Mouse (Mus musculus) midbrain, embryonic 16.5 days (tissue): ENCODE measurements at regions not wholly inside any gene's neighbourhood (a gene's known extent, or its start where the extent isn't known, plus 50 kb on each side); places are given as distances from the start of the nearest gene placed in this dataset.

Source experiments
- ATAC-seq: fragments of 200-750 bp; cut with Nextera tagmentation; 2 replicates; pipeline ENCODE4 v1.8.0; 2017; ENCODE audit warnings: moderate TSS enrichment
- H3K27ac ChIP-seq: fragments of 300-500 bp; sonication (generic); 2 replicates; pipeline ENCODE4 v1.5.1; 2014; ENCODE audit warnings: mild to moderate bottlenecking, low read length, mixed read lengths
- H3K27me3 ChIP-seq: fragments of 300-500 bp; sonication (generic); 2 replicates; pipeline ENCODE4 v1.6.1; 2014; ENCODE audit warnings: low read depth, low read length, mixed read lengths; ENCODE audit not compliant: control insufficient read depth, insufficient read depth
- H3K36me3 ChIP-seq: fragments of 300-500 bp; sonication (generic); 2 replicates; pipeline ENCODE4 v1.6.1; 2014; ENCODE audit warnings: mild to moderate bottlenecking, low read length, moderate library complexity, mixed read lengths; ENCODE audit not compliant: control insufficient read depth, insufficient read depth
- H3K4me1 ChIP-seq: fragments of 300-500 bp; sonication (generic); 2 replicates; pipeline ENCODE4 v1.6.1; 2014; ENCODE audit warnings: mild to moderate bottlenecking, low read length, mixed read lengths; ENCODE audit not compliant: control insufficient read depth, insufficient read depth
- H3K4me2 ChIP-seq: fragments of 300-500 bp; sonication (generic); 2 replicates; pipeline ENCODE4 v1.6.1; 2014; ENCODE audit warnings: mild to moderate bottlenecking, low read length, mixed read lengths
- H3K4me3 ChIP-seq: fragments of 300-500 bp; sonication (generic); 2 replicates; pipeline ENCODE4 v1.5.1; 2014; ENCODE audit warnings: low read depth, mild to moderate bottlenecking, low read length, moderate library complexity, mixed read lengths
- H3K9ac ChIP-seq: fragments of 300-500 bp; sonication (generic); 2 replicates; pipeline ENCODE4 v1.6.1; 2014; ENCODE audit warnings: low read depth, low read length, mixed read lengths
- H3K9me3 ChIP-seq: fragments of 300-500 bp; sonication (generic); replicated peaks from 2 replicates; pipeline ENCODE4 v1.6.1; 2014; ENCODE audit warnings: mild to moderate bottlenecking, low read length, mixed read lengths; ENCODE audit not compliant: control insufficient read depth, poor library complexity, severe bottlenecking
- WGBS: fragments of 180-500 bp; shearing (Covaris S2); extraction: QIAGEN DNeasy Blood & Tissue Kit; methylation state at CpG from one replicate; pipeline ENCODE4 v1.1.7; 2014; 5-methylcytosine and 5-hydroxymethylcytosine counted together

DNA sequence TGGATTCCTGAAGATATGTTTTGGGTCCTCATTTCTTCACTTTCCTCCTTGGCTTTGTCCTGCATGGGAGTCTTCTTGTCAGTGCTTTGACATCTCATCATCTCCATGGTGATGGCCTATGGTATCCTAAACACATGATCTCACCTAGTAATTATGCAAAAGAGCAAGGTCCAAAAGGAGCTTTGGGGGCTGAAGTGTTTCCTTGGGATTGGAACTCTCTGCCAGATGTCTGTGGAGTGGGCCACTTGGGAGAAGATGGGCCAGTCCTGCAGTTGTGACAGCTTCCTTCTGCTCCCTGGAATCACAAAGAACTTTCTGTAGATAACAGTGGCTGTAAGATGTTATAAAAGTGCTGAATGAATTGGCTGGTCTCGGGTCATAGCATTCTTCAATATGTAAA, 182.4 kb downstream of the Ttc32 start:
- 89% methylated on average over 1 of the region's 1 CpGs for WGBS
- H3K27ac ChIP-seq = no peak overlapping the region
- no peaks in the 10 kb centered on the region for H3K36me3 ChIP-seq
- no peak overlapping the region for H3K9ac ChIP-seq
- no peak overlapping the region for H3K4me3 ChIP-seq
- H3K4me2 ChIP-seq = no peak overlapping the region
- no peaks in the 10 kb centered on the region for H3K4me1 ChIP-seq
- no peaks in the 10 kb centered on the region for H3K9me3 ChIP-seq
- ATAC-seq = no peak
- no peaks in the 10 kb centered on the region for H3K27me3 ChIP-seq

DNA sequence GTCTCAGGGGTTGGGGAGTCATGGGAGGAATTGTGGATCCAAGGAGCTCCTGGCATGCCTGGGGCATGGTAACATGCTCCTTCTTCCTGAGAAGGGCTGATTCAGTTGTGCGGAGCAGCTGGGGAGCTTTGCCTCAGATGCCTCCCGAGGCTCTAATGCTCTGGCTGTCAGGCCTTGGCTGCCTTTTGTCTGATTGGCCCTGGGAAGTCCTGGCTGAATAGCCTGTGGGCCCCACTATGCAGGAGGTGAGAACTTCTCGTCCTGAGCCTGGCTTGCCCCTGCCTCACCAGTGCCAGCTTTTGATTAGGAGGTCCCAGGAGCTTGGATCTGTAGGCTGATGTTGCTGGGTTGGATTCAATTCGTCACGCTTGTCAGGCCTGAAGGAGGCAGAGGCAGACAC, 195.2 kb downstream of the Ttc32 start:
- Histone ChIP-seq H3K27ac (no peak overlapping the region), H3K4me3 (no peak overlapping the region), H3K27me3 (no peaks in the 10 kb centered on the region), H3K4me2 (no peak overlapping the region), H3K9me3 (no peaks in the 10 kb centered on the region), H3K9ac (no peak overlapping the region), H3K4me1 (no peaks in the 10 kb centered on the region), H3K36me3 (no peaks in the 10 kb centered on the region)
- 47% methylated on average over 5 of the region's 5 CpGs for WGBS
- ATAC-seq = no peak

DNA sequence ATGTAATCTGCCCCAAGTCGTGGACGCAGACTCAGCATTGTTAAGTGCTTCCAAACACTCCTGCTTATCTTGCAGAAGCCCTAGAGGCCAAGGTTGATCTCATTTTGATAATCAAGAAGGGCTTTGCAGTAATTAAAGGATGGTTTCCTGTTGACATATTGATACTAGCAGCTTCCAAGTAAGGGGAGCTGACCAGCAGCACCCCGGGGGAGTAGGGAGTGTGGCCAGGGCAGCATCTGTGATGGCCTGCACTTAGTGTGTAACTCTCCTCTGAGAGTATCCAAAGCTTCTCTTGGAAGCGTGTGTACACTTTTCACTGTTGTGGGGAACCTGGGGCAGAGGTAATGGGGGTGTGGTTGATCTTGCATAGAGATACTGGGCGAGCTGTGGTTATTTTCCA, 198.1 kb downstream of the Ttc32 start:
- no peak overlapping the region for H3K9ac ChIP-seq
- H3K4me2 ChIP-seq = no peak overlapping the region
- H3K27ac ChIP-seq = no peak overlapping the region
- H3K9me3 ChIP-seq = no peaks in the 10 kb centered on the region
- H3K27me3 ChIP-seq = no peaks in the 10 kb centered on the region
- no peaks in the 10 kb centered on the region for H3K4me1 ChIP-seq
- ATAC-seq = no peak
- no peaks in the 10 kb centered on the region for H3K36me3 ChIP-seq
- H3K4me3 ChIP-seq = no peak overlapping the region
- WGBS = 84% methylated on average over 5 of the region's 5 CpGs

- Histone ChIP-seq H3K4me2 (no peak overlapping the region), H3K9ac (no peak overlapping the region), H3K4me3 (no peak overlapping the region), H3K27ac (no peak overlapping the region), H3K36me3 (no peaks in the 10 kb centered on the region), H3K27me3 (no peaks in the 10 kb centered on the region), H3K9me3 (no peaks in the 10 kb centered on the region), H3K4me1 (no peaks in the 10 kb centered on the region)
- ATAC-seq = no peak
- WGBS = 77% methylated on average over 2 of the region's 2 CpGs
Observed at GRCm38 (mm10) chr12:9228486-9228885, 198.7 kb downstream of the Ttc32 start.

- H3K4me1 ChIP-seq = no peaks in the 10 kb centered on the region
- no peak overlapping the region for H3K9ac ChIP-seq
- H3K36me3 ChIP-seq = no peaks in the 10 kb centered on the region
- H3K27ac ChIP-seq = no peak overlapping the region
- no peaks in the 10 kb centered on the region for H3K27me3 ChIP-seq
- no peak for ATAC-seq
- H3K4me3 ChIP-seq = no peak overlapping the region
- no peaks in the 10 kb centered on the region for H3K9me3 ChIP-seq
- 83% methylated on average over 4 of the region's 4 CpGs for WGBS
- no peak overlapping the region for H3K4me2 ChIP-seq
Observed at GRCm38 (mm10) chr12:9229981-9230380, 200.2 kb downstream of the Ttc32 start.

DNA sequence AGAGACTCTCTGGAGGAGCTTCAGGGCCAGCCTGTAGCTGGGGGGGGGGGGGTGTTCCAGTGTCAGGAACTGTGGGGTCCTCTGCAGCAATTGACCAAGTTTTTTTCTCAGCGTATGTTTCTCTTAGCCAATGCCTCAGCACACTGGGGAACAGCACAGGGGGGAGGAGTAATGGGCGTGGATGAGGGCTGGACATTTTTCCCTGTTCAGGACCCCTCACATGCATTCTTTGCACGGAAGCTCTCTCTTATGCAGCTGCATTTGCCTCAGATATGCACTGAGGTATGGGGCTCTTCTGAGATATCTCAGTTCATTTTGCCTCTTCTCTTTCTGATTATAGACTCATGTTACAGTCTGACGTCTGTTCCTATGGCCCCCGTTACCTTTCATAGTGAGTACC, 200.8 kb downstream of the Ttc32 start:
- H3K4me1 ChIP-seq = no peaks in the 10 kb centered on the region
- H3K36me3 ChIP-seq = no peaks in the 10 kb centered on the region
- H3K27me3 ChIP-seq = no peaks in the 10 kb centered on the region
- no peaks in the 10 kb centered on the region for H3K9me3 ChIP-seq
- ATAC-seq = no peak
- 82% methylated on average over 5 of the region's 5 CpGs for WGBS
- H3K4me2 ChIP-seq = no peak overlapping the region
- H3K4me3 ChIP-seq = no peak overlapping the region
- H3K27ac ChIP-seq = no peak overlapping the region
- no peak overlapping the region for H3K9ac ChIP-seq

DNA sequence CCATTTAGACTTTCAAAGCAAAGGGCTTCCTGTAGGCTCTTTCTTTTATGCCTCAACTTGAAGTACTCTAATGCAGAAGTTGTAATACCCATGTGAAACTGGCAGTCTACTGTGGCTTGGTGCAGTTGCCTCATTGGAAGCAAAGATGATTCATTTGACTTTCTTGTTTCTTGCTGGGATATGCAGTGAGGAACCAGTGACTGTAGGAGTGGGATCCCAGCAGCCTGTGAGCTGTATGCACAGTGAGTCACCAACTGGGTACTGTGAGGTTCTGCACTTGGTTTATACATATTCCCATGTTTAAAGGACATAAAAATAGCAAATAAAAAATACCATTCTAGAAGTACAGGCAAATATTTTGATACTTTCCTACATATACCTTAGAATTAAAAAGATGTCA, 202.6 kb downstream of the Ttc32 start:
- no peaks in the 10 kb centered on the region for H3K9me3 ChIP-seq
- no peak for ATAC-seq
- no peak overlapping the region for H3K4me2 ChIP-seq
- no peak overlapping the region for H3K4me3 ChIP-seq
- H3K36me3 ChIP-seq = no peaks in the 10 kb centered on the region
- H3K9ac ChIP-seq = no peak overlapping the region
- H3K4me1 ChIP-seq = no peaks in the 10 kb centered on the region
- no peak overlapping the region for H3K27ac ChIP-seq
- H3K27me3 ChIP-seq = no peaks in the 10 kb centered on the region

GRCm38 (mm10) chr12:9235866-9236265, 206.1 kb downstream of the Ttc32 start:
- Histone ChIP-seq H3K9ac (no peak overlapping the region), H3K36me3 (no peaks in the 10 kb centered on the region), H3K9me3 (no peaks in the 10 kb centered on the region), H3K27me3 (no peaks in the 10 kb centered on the region), H3K4me3 (no peak overlapping the region), H3K27ac (no peak overlapping the region), H3K4me2 (no peak overlapping the region), H3K4me1 (no peaks in the 10 kb centered on the region)
- WGBS = 84% methylated on average over 4 of the region's 4 CpGs
- ATAC-seq = no peak

GRCm38 (mm10) chr12:9237538-9237937, 207.7 kb downstream of the Ttc32 start:
- no peaks in the 10 kb centered on the region for H3K4me1 ChIP-seq
- ATAC-seq = no peak
- no peaks in the 10 kb centered on the region for H3K9me3 ChIP-seq
- 80% methylated on average over 6 of the region's 6 CpGs for WGBS
- no peak overlapping the region for H3K4me2 ChIP-seq
- H3K4me3 ChIP-seq = no peak overlapping the region
- H3K27me3 ChIP-seq = no peaks in the 10 kb centered on the region
- H3K9ac ChIP-seq = no peak overlapping the region
- no peaks in the 10 kb centered on the region for H3K36me3 ChIP-seq
- H3K27ac ChIP-seq = no peak overlapping the region

DNA sequence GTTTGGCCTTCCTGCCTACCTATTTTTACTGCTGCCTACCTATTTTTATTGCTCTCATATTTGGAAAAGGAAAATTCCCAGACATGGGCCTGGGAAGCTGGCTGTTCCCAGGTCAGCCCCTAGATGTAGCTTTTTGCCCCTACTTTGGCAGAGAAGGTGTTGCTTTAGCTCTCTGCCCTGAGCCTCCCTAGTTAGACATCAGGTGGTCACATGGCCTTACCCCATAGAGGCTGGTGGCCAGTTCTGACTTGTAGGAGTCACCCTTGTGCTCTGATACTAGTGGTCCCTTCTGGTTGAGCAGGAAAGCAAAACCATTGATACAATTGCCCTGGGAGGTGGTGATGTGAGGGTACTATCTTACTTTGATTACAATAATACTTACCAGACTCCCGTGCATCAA, 208.2 kb downstream of the Ttc32 start:
- ATAC-seq = no peak
- Histone ChIP-seq H3K4me1 (no peaks in the 10 kb centered on the region), H3K9me3 (no peaks in the 10 kb centered on the region), H3K9ac (no peak overlapping the region), H3K4me2 (no peak overlapping the region), H3K27me3 (no peaks in the 10 kb centered on the region), H3K27ac (no peak overlapping the region), H3K36me3 (no peaks in the 10 kb centered on the region), H3K4me3 (no peak overlapping the region)
- 89% methylated on average over 1 of the region's 1 CpGs for WGBS
